Mouse (Mus musculus) megakaryocyte, embryonic 14.5 days (primary cell): ENCODE measurements around the gene Rev3l.

Experiments
- FLI1 ChIP-seq: IDR thresholded peaks from 2 replicates; pipeline ENCODE4 v1.6.1; 2012; ENCODE audit warnings: low read length, inconsistent platforms, mixed read lengths
- GATA1 ChIP-seq: IDR thresholded peaks from 3 replicates; pipeline ENCODE4 v1.6.1; 2012; ENCODE audit warnings: mixed read lengths, low read length, inconsistent platforms, borderline replicate concordance

- TF ChIP-seq FLI1 (no peak), GATA1 (no peak)
Observed at GRCm38 (mm10) chr10:39733421-39733930, 1.6 kb downstream of the Rev3l start.
